Mouse (Mus musculus) bone marrow, adult 2 months (tissue): ENCODE results near the gene Rab40c. TPM values are rescaled to one million over a fixed set of nuclear protein-coding genes. Genes with fewer than 3 reads are reported as not detected.

Experiments used
- H3K27ac ChIP-seq: fragments of 200-500 bp; 2 replicates; pipeline ENCODE4 v1.5.1; 2012; ENCODE audit warnings: low read depth, mild to moderate bottlenecking, control low read depth, inconsistent platforms, low read length; ENCODE audit not compliant: control insufficient read depth, poor library complexity, insufficient read depth
- H3K4me1 ChIP-seq: fragments of 200-500 bp; 2 replicates; pipeline ENCODE4 v1.6.1; 2011; ENCODE audit warnings: low read length; ENCODE audit not compliant: control insufficient read depth, insufficient read depth
- H3K4me3 ChIP-seq: fragments of 200-500 bp; replicated peaks from 2 replicates; pipeline ENCODE3; 2011; ENCODE audit warnings: mild to moderate bottlenecking, low read depth, low read length, control low read depth; ENCODE audit not compliant: control insufficient read depth
- CTCF ChIP-seq: fragments of 200-500 bp; IDR thresholded peaks from 2 replicates; pipeline ENCODE4 v1.5.1; 2011; ENCODE audit warnings: low read length, control low read depth; ENCODE audit not compliant: control insufficient read depth, insufficient read depth
- POLR2A ChIP-seq: fragments of 200-500 bp; IDR thresholded peaks from 2 replicates; pipeline ENCODE4 v1.6.1; 2011; ENCODE audit warnings: low read depth, mild to moderate bottlenecking, control low read depth, low read length, borderline replicate concordance; ENCODE audit not compliant: control insufficient read depth
- WGBS: fragments of 180-500 bp; shearing (Covaris S2); methylation state at CpG from one replicate; pipeline ENCODE4 v1.1.7; 2018; 5-methylcytosine and 5-hydroxymethylcytosine counted together
- polyA plus RNA-seq: library from polyadenylated mRNA; stranded (reverse); fragments of >200 nt; gene quantifications from 2 replicates; pipeline ENCODE4 v1.2.4, GENCODE M21; 2011; ENCODE audit warnings: low replicate concordance; ENCODE audit not compliant: missing spikeins, insufficient read depth, insufficient read length

Rab40c gene
- 5.0 and 6.9 TPM in 2 replicates for polyA plus RNA-seq

GRCm38 (mm10) chr17:25919144-25919785, at the start of gene Rab40c:
Gene Rab40c, minus strand, starts transcription at chr17:25919727.
- no peak for TF ChIP-seq CTCF
- no peak for TF ChIP-seq POLR2A
- Histone ChIP-seq H3K4me1 (peaks cover 2% of the 10 kb centered on the region; the same call in 1 of the 2 replicates), H3K4me3 (peak within 1 kb of the TSS; percentile 100), H3K27ac (peak within 1 kb of the TSS; percentile 94)
- under 1% methylated on average over 59 of the region's 78 CpGs for WGBS

GRCm38 (mm10) chr17:25968176-25968575, 48.6 kb upstream of the Rab40c start:
- 58% methylated on average over 1 of the region's 1 CpGs for WGBS
- no peak for TF ChIP-seq CTCF
- no peak for TF ChIP-seq POLR2A
- Histone ChIP-seq H3K4me1 (peaks cover 2% of the 10 kb centered on the region), H3K4me3 (no peak overlapping the region), H3K27ac (no peak overlapping the region)

DNA sequence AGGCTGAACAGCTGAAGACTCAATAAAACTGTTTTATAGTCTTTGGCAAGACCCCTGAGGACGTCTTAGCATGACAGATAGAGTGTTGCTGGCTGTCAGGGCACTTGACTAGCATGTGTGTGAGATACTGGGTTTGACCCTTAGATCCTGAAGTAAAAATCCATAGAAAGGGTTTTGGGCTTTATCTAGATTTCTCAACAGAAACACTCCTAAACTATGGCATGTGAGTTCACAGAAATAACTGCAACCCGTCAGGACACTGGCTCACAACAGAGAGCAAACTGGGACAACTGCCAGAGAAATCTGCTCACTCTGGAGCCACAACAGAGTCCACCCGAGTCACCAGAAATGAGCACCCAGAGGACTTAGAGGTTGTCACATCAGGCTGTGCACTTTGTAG, 48.1 kb upstream of the Rab40c start:
- no peak overlapping the region for H3K27ac ChIP-seq
- 59% methylated on average over 3 of the region's 3 CpGs for WGBS
- H3K4me1 ChIP-seq: peaks cover 2% of the 10 kb centered on the region
- no peak for TF ChIP-seq CTCF
- no peak for TF ChIP-seq POLR2A
- H3K4me3 ChIP-seq: no peak overlapping the region

DNA sequence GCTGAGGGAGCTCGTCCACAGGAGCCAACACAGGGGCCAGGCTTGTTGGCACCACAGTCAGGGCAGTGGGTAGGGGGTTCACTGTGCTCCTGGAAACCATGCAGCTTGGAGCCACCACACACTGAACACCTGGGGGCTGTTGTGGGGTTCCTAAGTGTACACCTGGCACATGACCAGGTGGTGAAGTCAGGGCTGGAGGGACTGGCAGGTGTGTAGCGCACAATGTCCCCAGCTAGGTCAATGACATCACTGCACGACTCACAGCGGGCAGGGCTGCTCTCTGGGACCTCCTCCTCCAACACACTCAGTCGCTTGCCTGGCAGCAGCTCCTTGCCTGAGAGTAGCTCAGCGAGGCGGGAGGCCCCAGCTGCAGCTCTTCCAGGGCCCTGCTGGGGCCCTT, 44.7 kb upstream of the Rab40c start:
- TF ChIP-seq CTCF (no peak), POLR2A (no peak; the same call in 1 of the 2 replicates)
- Histone ChIP-seq H3K4me3 (no peak overlapping the region), H3K4me1 (peaks cover 2% of the 10 kb centered on the region), H3K27ac (no peak overlapping the region)
- 95% methylated on average over 7 of the region's 7 CpGs for WGBS

DNA sequence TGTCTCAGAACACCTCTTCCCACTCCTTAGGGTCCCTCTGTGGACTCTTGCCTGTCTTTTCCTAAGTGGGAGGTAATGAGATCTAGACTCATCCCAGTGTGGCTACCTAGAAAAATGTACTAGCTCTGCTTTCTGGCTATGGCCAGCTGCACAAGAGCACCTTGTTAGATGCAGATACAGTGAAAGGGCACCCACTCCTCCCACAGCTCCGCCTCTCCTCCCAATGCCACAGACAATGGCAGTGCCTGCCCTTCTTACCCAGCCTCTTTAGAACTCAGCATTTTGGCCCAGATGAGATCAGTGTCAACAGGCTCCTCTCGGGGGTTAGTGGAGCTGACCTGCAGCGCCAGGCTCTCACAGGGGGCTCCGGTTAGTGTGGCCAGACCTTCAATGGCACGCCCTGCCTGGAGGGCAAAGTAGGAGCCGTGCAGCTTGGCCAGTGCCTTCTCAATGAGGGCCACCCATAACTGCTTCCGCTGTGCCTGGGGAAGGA, 42.9 kb upstream of the Rab40c start:
- Histone ChIP-seq H3K27ac (peak overlapping the region; percentile 84), H3K4me3 (peak overlapping the region; percentile 69)

DNA sequence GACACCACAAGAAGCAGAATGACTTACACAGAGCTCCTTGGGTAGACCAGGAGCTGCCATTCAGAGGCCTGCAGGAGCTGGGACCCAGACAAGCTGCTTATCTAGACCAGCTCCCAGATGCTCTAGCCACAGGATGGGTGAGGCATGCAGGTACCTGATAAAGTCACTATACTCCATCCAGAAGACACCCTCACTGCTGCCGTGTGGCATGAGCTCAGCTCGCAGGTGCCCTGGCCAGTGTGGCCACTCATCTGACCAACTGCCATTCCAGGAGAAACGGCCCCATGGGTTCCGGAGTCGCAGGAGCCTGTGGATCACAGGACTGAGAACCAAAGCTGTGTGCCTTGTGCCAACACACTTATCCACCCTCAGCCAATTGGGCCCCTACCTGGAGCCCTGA, 42.0 kb upstream of the Rab40c start:
- H3K4me1 ChIP-seq: no peaks in the 10 kb centered on the region; the same call in 1 of the 2 replicates
- peak overlapping the region; percentile 69 for H3K4me3 ChIP-seq
- TF ChIP-seq CTCF (no peak), POLR2A (peak; percentile 85)
- WGBS: 72% methylated on average over 5 of the region's 5 CpGs
- H3K27ac ChIP-seq: peak overlapping the region; percentile 84

More for the DNA sequence above, 42.9 kb upstream of the Rab40c start:
- no peaks in the 10 kb centered on the region; the same call in 1 of the 2 replicates for H3K4me1 ChIP-seq
- no peak for TF ChIP-seq POLR2A
- WGBS: 86% methylated on average over 7 of the region's 7 CpGs

DNA sequence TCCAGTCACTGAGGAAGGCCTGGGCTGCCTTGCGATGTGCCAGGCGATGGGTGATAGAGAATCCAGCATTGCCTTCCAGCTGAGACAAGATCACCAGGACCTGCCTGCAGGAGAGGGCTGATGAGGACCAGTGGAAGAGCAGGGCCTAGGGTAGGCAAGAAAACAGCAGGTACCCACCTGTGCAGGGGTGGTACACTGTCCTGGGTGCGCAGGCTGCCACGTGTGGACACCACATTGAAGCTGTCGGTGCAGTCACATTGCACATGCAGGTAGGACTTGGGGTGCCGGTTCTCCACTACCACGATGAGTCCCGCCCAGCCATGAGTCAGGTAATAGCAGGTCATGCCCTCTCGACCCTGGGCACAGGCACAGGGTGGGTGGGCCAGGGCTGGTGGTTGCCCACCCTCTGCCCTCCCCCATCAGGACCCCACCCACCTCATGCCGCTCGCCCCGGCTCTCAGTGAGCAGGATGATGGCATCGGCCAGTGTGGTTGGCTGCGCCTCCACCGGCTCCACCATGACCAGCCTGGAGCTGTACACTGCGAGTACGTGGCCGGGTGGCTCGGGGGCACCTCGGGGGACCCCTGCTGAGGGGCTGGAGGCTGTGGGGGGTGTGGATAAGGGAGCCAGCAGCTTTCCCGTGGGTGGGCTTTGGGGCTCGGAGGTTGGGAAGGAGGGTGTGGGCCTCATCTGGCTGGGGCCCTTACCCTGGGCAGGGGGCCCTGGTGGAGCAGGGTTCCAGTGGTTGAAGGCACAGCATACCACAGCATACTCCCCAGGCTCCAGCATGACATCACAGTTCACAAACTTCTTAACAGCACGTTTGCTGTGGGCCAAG, 40.3 kb upstream of the Rab40c start:
- TF ChIP-seq CTCF: no peak
- no peak for TF ChIP-seq POLR2A
- peak overlapping the region; percentile 64; the same call in 1 of the 2 replicates for H3K27ac ChIP-seq
- 92% methylated on average over 23 of the region's 23 CpGs for WGBS
- no peaks in the 10 kb centered on the region; the same call in 1 of the 2 replicates for H3K4me1 ChIP-seq
- no peak overlapping the region for H3K4me3 ChIP-seq
